Mouse (Mus musculus) NIH3T3 (cell line): ENCODE results near the gene Ube2u.

Experiments used
- DNase-seq: peaks from one replicate; pipeline ENCODE4 v3.0.0-alpha.2; 2012; ENCODE audit warnings: low read depth

Ube2u gene

GRCm38 (mm10) chr4:100547905-100548304 lies 69.3 kb downstream of the Ube2u start:
- DNase-seq = no peak

- no peak for DNase-seq
Measured at GRCm38 (mm10) chr4:100553296-100553695, 74.6 kb downstream of the Ube2u start.

GRCm38 (mm10) chr4:100588236-100589206 lies 109.9 kb downstream of the Ube2u start:
- DNase-seq = peak; percentile 90

GRCm38 (mm10) chr4:100595771-100596170 lies 117.1 kb downstream of the Ube2u start:
- DNase-seq = no peak

- DNase-seq = no peak
Measured at GRCm38 (mm10) chr4:100596630-100597029, 118.0 kb downstream of the Ube2u start.

- peak; percentile 37 for DNase-seq
Measured at GRCm38 (mm10) chr4:100597049-100597448, 118.4 kb downstream of the Ube2u start.
